Mouse (Mus musculus): ENCODE data around the gene Ndufa13.
"Not testable (repeated sequence)": the region's sequence is repeated elsewhere in the genome, so short reads cannot be mapped to it uniquely, and the experiment has no call there.

Ndufa13 gene

GRCm38 (mm10) chr8:69902163-69903062 is at the start of gene Ndufa13, which contains the start of the genes Tssk6 and Yjefn3:
TSS of gene Ndufa13 (minus strand) at chr8:69902558.
TSS of gene Tssk6 (plus strand) at chr8:69902184.
TSS of gene Yjefn3 (minus strand) at chr8:69902712.
- peak in 1 of 2 experiments; percentile 37 for DNase-seq

GRCm38 (mm10) chr8:69950300-69950699 is 47.9 kb upstream of the Ndufa13 start:
- no peak for DNase-seq

GRCm38 (mm10) chr8:69942495-69942894 is 40.1 kb upstream of the Ndufa13 start:
- not testable (repeated sequence) for DNase-seq

- no peak for DNase-seq
Measured at GRCm38 (mm10) chr8:69940386-69940785, 38.0 kb upstream of the Ndufa13 start.

- peak; percentile 48 to 62 for DNase-seq
Measured at GRCm38 (mm10) chr8:69939633-69940032, 37.3 kb upstream of the Ndufa13 start.

GRCm38 (mm10) chr8:69938245-69938982 is 36.1 kb upstream of the Ndufa13 start:
- no peak for DNase-seq

- peak in 1 of 2 experiments; percentile 45 for DNase-seq
Measured at GRCm38 (mm10) chr8:69937466-69937865, 35.1 kb upstream of the Ndufa13 start.

- peak; percentile 65 to 82 for DNase-seq
Measured at GRCm38 (mm10) chr8:69936050-69936794, 33.9 kb upstream of the Ndufa13 start.

GRCm38 (mm10) chr8:69935431-69935830 is 33.1 kb upstream of the Ndufa13 start:
- DNase-seq = no peak

GRCm38 (mm10) chr8:69934582-69934981 is 32.2 kb upstream of the Ndufa13 start:
- DNase-seq = no peak

- no peak for DNase-seq
Measured at GRCm38 (mm10) chr8:69933811-69934210, 31.5 kb upstream of the Ndufa13 start.

GRCm38 (mm10) chr8:69926901-69927300 is 24.5 kb upstream of the Ndufa13 start:
- DNase-seq = no peak

- DNase-seq = no peak
Measured at GRCm38 (mm10) chr8:69923986-69924385, 21.6 kb upstream of the Ndufa13 start.

- DNase-seq = no peak
Measured at GRCm38 (mm10) chr8:69921141-69921540, 18.8 kb upstream of the Ndufa13 start.

GRCm38 (mm10) chr8:69919876-69920662 is 17.7 kb upstream of the Ndufa13 start:
- DNase-seq = peak; percentile 76

GRCm38 (mm10) chr8:69919010-69919409 is 16.7 kb upstream of the Ndufa13 start:
- peak; percentile 63 to 85 for DNase-seq

GRCm38 (mm10) chr8:69918506-69918905 is 16.1 kb upstream of the Ndufa13 start:
- DNase-seq = no peak

- no peak for DNase-seq
Measured at GRCm38 (mm10) chr8:69915748-69916147, 13.4 kb upstream of the Ndufa13 start.

GRCm38 (mm10) chr8:69914526-69914925 is 12.2 kb upstream of the Ndufa13 start:
- DNase-seq = no peak

GRCm38 (mm10) chr8:69912478-69913074 is 10.2 kb upstream of the Ndufa13 start:
- DNase-seq = no peak

GRCm38 (mm10) chr8:69911917-69912316 is 9.6 kb upstream of the Ndufa13 start:
- no peak for DNase-seq

GRCm38 (mm10) chr8:69907106-69907505 is 4.7 kb upstream of the Ndufa13 start:
- no peak for DNase-seq

Measured in lung, adult 18-20 months (tissue).